Mouse (Mus musculus): Measurements from ENCODE around the gene Clrn3.
A peak's percentile ranks its signal among the peaks of the same experiment; 100 is the strongest.
"Not testable (repeated sequence)": the region's sequence is repeated elsewhere in the genome, so short reads cannot be mapped to it uniquely, and the experiment has no call there.

Gene Clrn3

GRCm38 (mm10) chr7:135537341-135537901, 9.0 kb upstream of the Clrn3 start, which contains the start of gene Ptpre:
TSS of gene Ptpre (plus strand) at chr7:135537481.
- peak; percentile 76 to 87 for DNase-seq (ENCODE audit: low read depth in 1 of 2, low spot score in 2 of 2)

GRCm38 (mm10) chr7:135535908-135536307, 7.5 kb upstream of the Clrn3 start:
- DNase-seq (ENCODE audit: low read depth in 1 of 2, low spot score in 2 of 2): no peak

GRCm38 (mm10) chr7:135534548-135535189, 6.2 kb upstream of the Clrn3 start:
- DNase-seq (ENCODE audit: low read depth in 1 of 2, low spot score in 2 of 2): no peak

- DNase-seq (ENCODE audit: low read depth in 1 of 2, low spot score in 2 of 2): no peak
Observed at GRCm38 (mm10) chr7:135529068-135529467, 614 bp upstream of the Clrn3 start.

GRCm38 (mm10) chr7:135527169-135527568, 1.3 kb downstream of the Clrn3 start:
- no peak for DNase-seq (ENCODE audit: low read depth in 1 of 2, low spot score in 2 of 2)

GRCm38 (mm10) chr7:135526574-135527152, 1.8 kb downstream of the Clrn3 start:
- DNase-seq (ENCODE audit: low read depth in 1 of 2, low spot score in 2 of 2): no peak

- DNase-seq (ENCODE audit: low read depth in 1 of 2, low spot score in 2 of 2): no peak
Observed at GRCm38 (mm10) chr7:135524424-135524967, 4.0 kb downstream of the Clrn3 start.

GRCm38 (mm10) chr7:135523981-135524380, 4.5 kb downstream of the Clrn3 start:
- no peak for DNase-seq (ENCODE audit: low read depth in 1 of 2, low spot score in 2 of 2)

GRCm38 (mm10) chr7:135521755-135522512, 6.5 kb downstream of the Clrn3 start:
- no peak for DNase-seq (ENCODE audit: low read depth in 1 of 2, low spot score in 2 of 2)

GRCm38 (mm10) chr7:135520241-135520640, 8.2 kb downstream of the Clrn3 start:
- DNase-seq (ENCODE audit: low read depth in 1 of 2, low spot score in 2 of 2): no peak

- no peak for DNase-seq (ENCODE audit: low read depth in 1 of 2, low spot score in 2 of 2)
Observed at GRCm38 (mm10) chr7:135517191-135517590, 11.3 kb downstream of the Clrn3 start.

- no peak for DNase-seq (ENCODE audit: low read depth in 1 of 2, low spot score in 2 of 2)
Observed at GRCm38 (mm10) chr7:135511723-135512122, 16.7 kb downstream of the Clrn3 start.

GRCm38 (mm10) chr7:135510431-135510830, 18.0 kb downstream of the Clrn3 start:
- no peak for DNase-seq (ENCODE audit: low read depth in 1 of 2, low spot score in 2 of 2)

- no peak for DNase-seq (ENCODE audit: low read depth in 1 of 2, low spot score in 2 of 2)
Observed at GRCm38 (mm10) chr7:135509272-135509671, 19.2 kb downstream of the Clrn3 start.

GRCm38 (mm10) chr7:135508602-135509001, 19.9 kb downstream of the Clrn3 start:
- DNase-seq (ENCODE audit: low read depth in 1 of 2, low spot score in 2 of 2): no peak

- DNase-seq (ENCODE audit: low read depth in 1 of 2, low spot score in 2 of 2): not testable (repeated sequence)
Observed at GRCm38 (mm10) chr7:135506506-135506905, 21.9 kb downstream of the Clrn3 start.

- DNase-seq (ENCODE audit: low read depth in 1 of 2, low spot score in 2 of 2): no peak
Observed at GRCm38 (mm10) chr7:135499403-135499802, 29.1 kb downstream of the Clrn3 start.

GRCm38 (mm10) chr7:135498565-135499186, 29.8 kb downstream of the Clrn3 start:
- DNase-seq (ENCODE audit: low read depth in 1 of 2, low spot score in 2 of 2): no peak

GRCm38 (mm10) chr7:135495303-135495702, 33.2 kb downstream of the Clrn3 start:
- DNase-seq (ENCODE audit: low read depth in 1 of 2, low spot score in 2 of 2): no peak

- DNase-seq (ENCODE audit: low read depth in 1 of 2, low spot score in 2 of 2): peak; percentile 7 to 17
Observed at GRCm38 (mm10) chr7:135490500-135490886, 38.0 kb downstream of the Clrn3 start.
